Mouse (Mus musculus) ES-E14 (cell line): ENCODE data around the gene Agk.

Experiments used
- HCFC1 ChIP-seq: IDR thresholded peaks from 2 replicates; pipeline ENCODE4 v1.6.1; 2012; ENCODE audit warnings: low read length, inconsistent platforms, borderline replicate concordance; ENCODE audit not compliant: insufficient read depth
- ZC3H11A ChIP-seq: IDR thresholded peaks from 2 replicates; pipeline ENCODE4 v1.6.1; 2012; ENCODE audit warnings: low read depth, mild to moderate bottlenecking, inconsistent platforms, low read length, borderline replicate concordance

DNA sequence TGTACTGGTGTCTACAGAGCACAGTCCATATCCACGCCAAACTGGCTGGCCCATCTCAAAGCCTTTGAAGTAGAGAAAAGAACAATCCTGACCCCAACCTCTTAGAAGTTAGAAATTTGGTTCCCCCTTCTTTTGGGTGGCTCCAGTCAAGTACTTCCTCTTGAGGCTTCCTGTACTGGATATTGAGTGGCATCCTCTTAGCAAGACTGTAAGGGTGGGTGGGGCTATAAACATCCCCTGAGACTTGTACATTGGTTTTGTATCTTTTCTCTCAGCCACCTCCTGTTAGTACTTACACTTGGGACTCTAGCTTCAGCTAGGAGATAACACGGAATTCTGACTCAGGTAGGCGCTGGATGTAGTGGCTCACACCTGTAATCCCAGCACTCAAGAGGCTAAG, 105.3 kb downstream of the Agk start:
- no peak for TF ChIP-seq ZC3H11A
- TF ChIP-seq HCFC1, result no peak
